Mouse (Mus musculus): ENCODE measurements around the gene Lpar6.

- TF ChIP-seq CTCF (IDR thresholded peaks at IDR 0.05; ENCODE audit: extremely low read depth, insufficient read length, insufficient replicate concordance, low read depth, low read length) (no peak), POLR2A (IDR thresholded peaks at IDR 0.05; ENCODE audit: low read depth, low read length) (no peak)
These were observed 54.7 kb downstream of the Lpar6 start for GRCm38 (mm10) chr14:73292434-73292833.
